19 mouse cellular contexts compared by ENCODE assay signal in the genomic region with DNA sequence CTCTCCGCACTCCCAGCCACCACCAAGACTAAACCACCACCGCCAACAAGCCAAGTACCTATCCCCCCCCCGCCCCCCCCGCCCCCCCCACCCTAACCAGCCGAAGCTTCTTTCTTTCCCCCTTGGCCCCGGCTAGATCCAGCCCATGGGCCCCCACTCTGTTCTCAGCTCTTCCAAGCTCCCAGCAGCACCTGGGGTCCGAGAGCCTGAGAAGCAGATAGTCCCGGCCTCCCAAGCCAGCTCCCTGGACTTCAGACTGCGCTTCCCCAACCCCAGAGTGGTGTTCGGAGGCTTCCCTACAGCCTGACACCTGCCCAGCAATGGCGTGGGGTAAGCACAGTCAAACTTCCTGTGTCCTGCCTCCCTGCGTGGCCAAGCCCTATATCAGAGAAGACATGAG. TPM values are rescaled to one million over a fixed set of nuclear protein-coding genes. Genes with fewer than 3 reads are reported as not detected.
DNase-seq lines count a peak whose midpoint lies in the region; ATAC-seq and TF ChIP-seq lines count a peak whose summit lies in the region.
"Had no signal": no experiment of that assay in that cellular context is flagged by ENCODE, and none has a peak within 500 bp of the region (broad histone marks: within the 10 kb centered on the region; RNA-seq: fewer than 3 reads in every experiment).

No protein-coding gene starts in this region.

- H3K4me2 ChIP-seq in stomach, postnatal 0 days (replicated peaks; ENCODE audit: low read depth) = no peak overlapping the region
- H3K4me2 ChIP-seq: embryonic facial prominence, embryonic 12.5 days; forebrain, embryonic 15.5 days; heart, embryonic 13.5 days; hindbrain, embryonic 15.5 days had no signal

- peak; percentile 1 for DNase-seq in lung, postnatal 10 days
- DNase-seq in lung, adult 18-20 months = no peak
- peak; percentile 73 for DNase-seq in ES-CJ7 (ENCODE audit: low read depth, low spot score)
- DNase-seq in stomach, postnatal 0 days (ENCODE audit: low spot score) = peak; percentile 11
- no peak for DNase-seq in gastrocnemius, postnatal 4 days (ENCODE audit: low spot score in 2 of 2)
- DNase-seq: adrenal gland, postnatal 10 days; cerebellum, adult 11-12 months; cerebellum, adult 9-10 months; cerebellum, postnatal 25 days; gastrocnemius, postnatal 10 days; heart, postnatal 36 days had no signal

- no peak overlapping the region for H3K9ac ChIP-seq in stomach, postnatal 0 days (ENCODE audit: low read length)
- H3K9ac ChIP-seq: embryonic facial prominence, embryonic 12.5 days; forebrain, embryonic 15.5 days; heart, embryonic 13.5 days; hindbrain, embryonic 15.5 days had no signal

- ATAC-seq in stomach, postnatal 0 days (ENCODE audit: low FRiP score, low TSS enrichment) = no peak
- ATAC-seq: forebrain, embryonic 15.5 days; Patski had no signal

- H3K4me3 ChIP-seq in E14TG2a.4 (replicated peaks; ENCODE audit: low read length) = peak overlapping the region; percentile 78
- H3K4me3 ChIP-seq in stomach, postnatal 0 days (ENCODE audit: low read depth, low read length) = no peak overlapping the region
- H3K4me3 ChIP-seq: embryonic facial prominence, embryonic 12.5 days; forebrain, embryonic 15.5 days; heart, embryonic 13.5 days; hindbrain, embryonic 15.5 days had no signal

- no peak for TF ChIP-seq EP300 in stomach, postnatal 0 days (optimal IDR thresholded peaks at IDR 0.05)

- 61% methylated on average over 9 of the region's 12 CpGs for WGBS in stomach, postnatal 0 days

- H3K27me3 ChIP-seq in E14TG2a.4 (ENCODE audit: insufficient read depth, low read length) = no peaks in the 10 kb centered on the region
- no peaks in the 10 kb centered on the region for H3K27me3 ChIP-seq in stomach, postnatal 0 days (ENCODE audit: control insufficient read depth, insufficient read depth, low read length)
- H3K27me3 ChIP-seq: CH12.LX; embryonic facial prominence, embryonic 12.5 days; forebrain, embryonic 15.5 days; heart, embryonic 13.5 days; hindbrain, embryonic 15.5 days; Patski had no signal

- TF ChIP-seq CTCF in E14TG2a.4 (conservative IDR thresholded peaks at IDR 0.05; ENCODE audit: low read length) = no peak
- TF ChIP-seq CTCF in stomach, postnatal 0 days (IDR thresholded peaks at IDR 0.05; ENCODE audit: low read depth) = no peak

- peaks cover 7% of the 10 kb centered on the region; the same call in 1 of the 2 replicates for H3K36me3 ChIP-seq in E14TG2a.4 (ENCODE audit: insufficient read depth, low read length)
- no peaks in the 10 kb centered on the region for H3K36me3 ChIP-seq in stomach, postnatal 0 days (ENCODE audit: control insufficient read depth, insufficient read depth, low read length)
- H3K36me3 ChIP-seq: embryonic facial prominence, embryonic 12.5 days; forebrain, embryonic 15.5 days; heart, embryonic 13.5 days; hindbrain, embryonic 15.5 days had no signal

- no peak overlapping the region for H3K27ac ChIP-seq in stomach, postnatal 0 days (replicated peaks)
- H3K27ac ChIP-seq: embryonic facial prominence, embryonic 12.5 days; forebrain, embryonic 15.5 days; heart, embryonic 13.5 days; hindbrain, embryonic 15.5 days had no signal

- H3K9me3 ChIP-seq in E14TG2a.4 (ENCODE audit: low read length) = no peaks in the 10 kb centered on the region
- H3K9me3 ChIP-seq in stomach, postnatal 0 days (ENCODE audit: control insufficient read depth, low read length) = no peaks in the 10 kb centered on the region
- H3K9me3 ChIP-seq: embryonic facial prominence, embryonic 12.5 days; forebrain, embryonic 15.5 days; heart, embryonic 13.5 days; hindbrain, embryonic 15.5 days had no signal

- peaks cover 37% of the 10 kb centered on the region for H3K4me1 ChIP-seq in E14TG2a.4 (replicated peaks; ENCODE audit: low read depth, low read length)
- no peaks in the 10 kb centered on the region; the same call in 1 of the 2 replicates for H3K4me1 ChIP-seq in stomach, postnatal 0 days (replicated peaks; ENCODE audit: control insufficient read depth, insufficient read depth)

RNA-seq across cellular contexts. Expression of gene Gm20422, which starts 2.4 kb away (rescaled TPM):
- polyA plus RNA-seq in stomach, postnatal 0 days (2015; fragmentation: Nextera tagmentation; extraction: Ambion mirVana) = 0.34 and 0.39 TPM in 2 replicates
- 1 to 10 TPM; 4.0 to 6.3 TPM for total RNA-seq in gastrocnemius, postnatal 4 days (2021)
- polyA plus RNA-seq: embryonic facial prominence, embryonic 12.5 days; forebrain, embryonic 15.5 days; gonadal fat pad, adult 2 months; hindbrain, embryonic 15.5 days had no signal

RNA-seq across cellular contexts. Expression of gene Atp13a1, which starts 13.9 kb away (rescaled TPM):
- polyA plus RNA-seq in stomach, postnatal 0 days (2015; fragmentation: Nextera tagmentation; extraction: Ambion mirVana) = 19.4 and 21.5 TPM in 2 replicates
- 10 to 100 TPM; 21.3 to 22.3 TPM for total RNA-seq in gastrocnemius, postnatal 4 days (2021)

RNA-seq across cellular contexts. Expression of gene Zfp866, which starts 13.9 kb away (rescaled TPM):
- polyA plus RNA-seq in stomach, postnatal 0 days (2015; fragmentation: Nextera tagmentation; extraction: Ambion mirVana) = 8.4 and 9.0 TPM in 2 replicates
- 10 to 100 TPM; 18.9 to 21.5 TPM for total RNA-seq in gastrocnemius, postnatal 4 days (2021)

RNA-seq across cellular contexts. Expression of gene Zfp963, which starts 27.3 kb away (rescaled TPM):
- polyA plus RNA-seq in stomach, postnatal 0 days (2015; fragmentation: Nextera tagmentation; extraction: Ambion mirVana) = 2.8 and 3.3 TPM in 2 replicates
- 1 to 10 TPM; 4.1 to 5.2 TPM for total RNA-seq in gastrocnemius, postnatal 4 days (2021)

RNA-seq across cellular contexts. Expression of gene Gmip, which starts 31.4 kb away (rescaled TPM):
- polyA plus RNA-seq in stomach, postnatal 0 days (2015; fragmentation: Nextera tagmentation; extraction: Ambion mirVana) = 5.8 and 6.0 TPM in 2 replicates
- 10 to 100 TPM; 10.3 to 11.6 TPM for total RNA-seq in gastrocnemius, postnatal 4 days (2021)

Comparison
In these comparisons a context has a peak if more than half of its experiments do, and no peak if none do; other contexts are left out.
1. DNase-seq: peak in lung, postnatal 10 days (single experiment), ES-CJ7 (single experiment) and stomach, postnatal 0 days (single experiment); none in lung, adult 18-20 months (0 of 2) and gastrocnemius, postnatal 4 days (0 of 2).